Mouse (Mus musculus): ENCODE results near the gene Cmya5.

The Cmya5 gene

GRCm38 (mm10) chr13:93062860-93063636, 81.5 kb downstream of the Cmya5 start:
- no peak for DNase-seq (ENCODE audit: low read depth, low spot score)

- no peak for DNase-seq (ENCODE audit: low read depth, low spot score)
These were observed 83.2 kb downstream of the Cmya5 start for GRCm38 (mm10) chr13:93061311-93061710.

DNA sequence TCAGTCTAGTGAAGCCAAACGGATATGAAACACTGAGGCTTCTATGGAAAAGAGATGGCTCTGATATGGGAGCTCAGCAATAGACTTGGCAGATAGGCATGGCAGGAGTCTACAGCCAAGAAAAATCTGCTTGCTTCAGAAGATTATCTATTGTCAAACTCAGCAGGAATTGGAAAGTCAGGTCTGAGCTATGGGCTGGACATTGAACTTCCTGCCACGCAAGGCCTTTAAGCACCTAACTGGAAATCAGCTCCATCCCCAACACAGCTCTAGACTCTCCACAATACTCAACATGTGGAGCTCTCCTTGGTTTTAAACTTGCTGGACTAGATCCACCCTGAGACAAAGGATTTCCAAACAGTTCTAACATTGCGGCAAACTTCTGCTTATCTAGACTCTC, 84.1 kb downstream of the Cmya5 start:
- DNase-seq (ENCODE audit: low read depth, low spot score): no peak

DNA sequence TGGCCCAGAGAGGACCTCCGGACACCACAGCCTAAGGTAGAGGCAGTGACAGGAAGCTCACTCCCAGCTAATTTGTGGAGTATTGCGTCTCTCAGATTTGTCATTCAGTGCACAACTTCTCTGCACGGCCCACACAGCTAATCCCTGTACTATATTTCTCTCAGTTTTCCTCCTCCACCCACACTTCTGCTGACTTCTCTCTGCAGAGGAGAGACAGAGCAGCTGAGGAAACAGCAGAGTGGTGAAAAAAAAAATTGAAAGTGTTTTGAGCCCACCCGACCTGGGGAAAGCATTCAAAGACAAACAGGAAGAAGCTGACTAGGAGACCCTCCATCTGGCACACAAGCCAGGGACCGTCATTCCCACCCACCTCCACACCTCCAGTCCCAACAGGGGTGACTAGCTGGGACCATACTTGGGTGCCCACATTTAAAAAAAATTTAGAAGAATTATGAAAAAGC, 85.9 kb downstream of the Cmya5 start:
- no peak for DNase-seq (ENCODE audit: low read depth, low spot score)

- no peak for DNase-seq (ENCODE audit: low read depth, low spot score)
These were observed 86.8 kb downstream of the Cmya5 start for GRCm38 (mm10) chr13:93057492-93058260.

GRCm38 (mm10) chr13:93056091-93056490, 88.4 kb downstream of the Cmya5 start:
- DNase-seq (ENCODE audit: low read depth, low spot score): no peak

DNA sequence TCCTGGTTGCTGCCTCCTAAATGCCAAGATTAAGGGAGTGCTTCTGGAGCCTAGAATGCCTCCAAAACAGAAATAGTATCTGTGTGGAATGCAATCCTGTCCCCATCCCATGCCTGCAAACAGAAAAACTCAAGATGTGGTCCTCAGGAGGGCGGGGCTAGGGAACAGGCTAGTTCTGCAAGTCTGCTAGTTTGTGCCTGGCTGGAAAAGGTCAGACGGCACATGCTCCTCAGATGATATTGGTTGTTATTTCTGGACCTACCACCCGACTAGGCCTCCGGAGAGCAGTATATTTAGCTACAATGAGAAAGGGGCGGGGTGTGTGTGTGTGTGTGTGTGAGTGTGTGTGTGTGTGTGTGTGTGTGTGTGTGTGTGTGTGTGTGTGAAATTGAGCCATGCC, 93.0 kb downstream of the Cmya5 start:
- no peak for DNase-seq (ENCODE audit: low read depth, low spot score)

GRCm38 (mm10) chr13:93041021-93041420, 103.5 kb downstream of the Cmya5 start:
- DNase-seq (ENCODE audit: low read depth, low spot score): no peak

DNA sequence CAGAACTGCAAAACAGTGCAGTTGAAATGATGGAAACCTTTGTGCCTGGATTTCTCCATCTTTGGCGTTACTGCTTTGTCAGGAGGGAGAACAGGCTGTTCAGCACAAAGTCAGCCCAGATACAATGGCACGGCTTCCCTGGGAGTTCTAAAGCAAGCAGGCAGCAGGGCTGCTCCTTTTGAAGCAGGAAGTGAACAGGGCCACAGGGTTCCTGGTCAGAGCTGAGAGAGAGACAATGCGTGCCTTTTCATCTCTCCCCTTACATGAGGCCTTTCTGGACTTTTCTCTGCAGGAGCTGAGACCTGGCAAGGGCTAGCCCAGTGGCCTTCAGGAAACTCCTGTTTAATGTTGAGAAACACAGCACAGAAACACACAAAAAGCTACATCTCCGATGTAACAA, 108.3 kb downstream of the Cmya5 start:
- DNase-seq (ENCODE audit: low read depth, low spot score): no peak

DNA sequence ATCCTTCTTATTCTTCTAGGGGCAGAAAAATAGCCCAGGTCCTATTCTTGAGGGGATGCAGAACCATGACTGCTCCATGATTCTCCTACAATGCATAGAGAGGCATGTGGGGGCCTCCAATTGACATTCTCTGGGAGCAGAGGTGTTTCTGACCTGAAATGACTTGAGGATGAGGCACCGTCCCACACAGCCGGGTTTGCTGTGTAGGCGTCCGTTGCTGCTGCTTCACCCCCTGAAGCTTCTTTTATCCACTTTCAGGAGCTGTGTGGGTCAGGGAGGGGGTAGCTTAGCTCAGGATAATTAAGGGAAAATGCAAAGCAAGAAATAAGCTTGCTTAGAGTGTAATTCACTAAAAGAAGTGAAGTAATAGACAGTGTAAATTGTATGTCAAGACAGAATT, 115.2 kb downstream of the Cmya5 start:
- no peak for DNase-seq (ENCODE audit: low read depth, low spot score)

GRCm38 (mm10) chr13:93024837-93025236, 119.7 kb downstream of the Cmya5 start:
- DNase-seq (ENCODE audit: low read depth, low spot score): no peak

GRCm38 (mm10) chr13:93022158-93022557, 122.4 kb downstream of the Cmya5 start:
- no peak for DNase-seq (ENCODE audit: low read depth, low spot score)

- DNase-seq (ENCODE audit: low read depth, low spot score): no peak
These were observed 131.6 kb downstream of the Cmya5 start for GRCm38 (mm10) chr13:93012952-93013351.

DNA sequence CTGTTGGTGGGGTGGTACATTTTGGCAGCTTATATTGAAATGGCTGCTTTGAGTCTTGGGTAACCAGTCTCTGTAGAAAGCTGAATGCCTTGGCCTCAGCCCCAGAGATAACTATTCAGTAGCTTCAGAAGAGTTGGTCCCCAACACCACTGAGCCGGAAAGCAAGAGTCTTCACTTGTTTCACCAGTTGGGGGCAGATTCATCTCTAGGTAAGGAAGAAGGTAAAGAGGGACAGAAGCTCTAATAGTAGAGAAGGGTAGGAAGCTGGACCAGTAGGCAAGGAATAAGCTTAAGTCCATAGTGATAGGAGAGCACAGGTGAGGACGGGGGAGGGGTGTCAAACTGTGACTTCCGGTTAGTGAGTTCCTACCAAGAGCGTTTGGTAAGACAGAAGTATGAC, 133.2 kb downstream of the Cmya5 start:
- no peak for DNase-seq (ENCODE audit: low read depth, low spot score)

DNA sequence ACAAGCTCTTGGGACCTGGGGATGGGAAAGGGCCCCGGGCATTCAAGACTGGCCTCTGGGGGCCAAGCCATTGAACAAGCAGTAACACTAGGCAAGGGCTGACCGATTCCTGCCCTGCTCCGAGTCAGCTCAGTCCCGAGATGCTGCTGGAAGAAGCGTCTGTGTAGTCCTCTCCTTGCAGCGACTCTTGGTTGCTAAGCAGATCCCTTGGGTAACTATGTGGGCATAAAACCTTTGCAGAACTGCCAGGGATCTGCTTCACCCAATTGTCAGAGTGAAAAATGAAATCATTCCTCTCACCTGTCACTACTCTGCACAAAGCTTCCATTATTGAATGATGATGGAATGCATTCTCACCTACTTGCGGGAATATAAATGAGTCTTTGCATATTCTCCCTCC, 134.0 kb downstream of the Cmya5 start:
- DNase-seq (ENCODE audit: low read depth, low spot score): no peak

GRCm38 (mm10) chr13:93007078-93007477, 137.4 kb downstream of the Cmya5 start:
- no peak for DNase-seq (ENCODE audit: low read depth, low spot score)

GRCm38 (mm10) chr13:93006347-93006746, 138.2 kb downstream of the Cmya5 start:
- DNase-seq (ENCODE audit: low read depth, low spot score): no peak

GRCm38 (mm10) chr13:93004003-93004402, 140.5 kb downstream of the Cmya5 start:
- DNase-seq (ENCODE audit: low read depth, low spot score): no peak

GRCm38 (mm10) chr13:93002456-93002855, 142.1 kb downstream of the Cmya5 start:
- DNase-seq (ENCODE audit: low read depth, low spot score): no peak

DNA sequence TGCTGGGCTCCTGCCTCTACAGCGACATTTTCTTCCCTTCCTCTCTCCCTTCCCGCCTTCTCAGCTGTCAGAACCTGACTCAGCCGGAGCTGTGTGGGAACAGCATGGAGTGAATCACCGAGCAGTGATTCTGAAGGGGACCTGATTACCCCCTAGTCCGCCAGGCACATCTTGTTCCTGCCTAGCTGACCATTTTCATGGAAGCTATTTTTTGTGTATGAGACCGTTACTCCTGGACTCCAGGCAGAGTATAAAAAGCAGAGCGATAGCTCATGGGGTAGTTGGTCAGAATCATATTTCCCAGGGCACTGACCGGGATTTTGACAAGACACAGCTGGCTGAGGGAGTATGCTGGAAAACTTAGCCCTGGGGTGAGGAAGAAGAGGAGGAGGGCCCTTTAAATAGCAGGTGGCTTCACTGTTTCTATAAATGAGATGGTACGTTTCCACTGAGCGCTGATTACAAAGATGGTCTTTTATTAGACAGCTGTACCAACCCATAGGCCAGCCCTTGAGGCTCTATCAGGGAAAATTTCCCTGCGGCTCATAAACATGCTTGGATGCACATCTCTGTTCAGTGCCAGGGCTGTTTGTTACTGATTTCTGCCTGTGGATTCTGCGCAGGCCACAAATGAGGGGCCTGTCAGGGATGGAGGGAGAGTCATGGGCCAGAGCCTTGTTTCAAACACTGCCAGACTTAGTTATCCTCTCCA, 143.7 kb downstream of the Cmya5 start:
- no peak for DNase-seq (ENCODE audit: low read depth, low spot score)

- no peak for DNase-seq (ENCODE audit: low read depth, low spot score)
These were observed 144.7 kb downstream of the Cmya5 start for GRCm38 (mm10) chr13:92999860-93000259.

DNA sequence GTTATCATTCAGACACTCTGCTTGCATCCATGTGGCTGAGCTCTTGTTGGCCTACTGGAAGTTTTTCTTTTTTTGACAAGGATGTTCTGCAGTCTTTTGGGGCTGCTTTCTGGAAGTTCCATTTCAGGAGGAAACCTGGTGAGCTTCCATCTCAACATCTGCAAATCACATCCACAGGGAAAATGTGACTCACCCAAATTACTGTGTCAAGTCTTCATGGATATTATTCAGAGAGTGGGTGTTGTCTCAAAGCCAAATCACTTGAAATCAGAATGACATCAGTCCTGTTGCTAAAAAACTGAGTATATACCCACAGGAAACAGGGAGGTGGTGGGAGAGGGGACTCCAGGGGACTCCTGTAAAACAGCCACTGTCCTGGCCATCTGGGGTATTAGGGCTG, 149.8 kb downstream of the Cmya5 start:
- DNase-seq (ENCODE audit: low read depth, low spot score): no peak

Measured in c-Kit-negative CD71-positive TER-119-positive erythroid progenitor cells, embryonic 14.5 days (primary cell).